Mouse (Mus musculus): ENCODE data around the gene Cnnm2. TPM values are rescaled to one million over a fixed set of nuclear protein-coding genes. Genes with fewer than 3 reads are reported as not detected.
A peak's percentile ranks its signal among the peaks of the same experiment; 100 is the strongest.

The Cnnm2 gene
- total and polyA plus RNA-seq, 3 experiments, result 4.0 to 10.7 TPM; not detected in 1

- Histone ChIP-seq H3K27me3 (ENCODE audit: control insufficient read depth in 1 of 2, insufficient read depth in 2 of 2, low read length in 2 of 2) (no peaks in the 10 kb centered on the region), H3K79me2 (ENCODE audit: control insufficient read depth, insufficient read depth, low read length, poor library complexity) (no peaks in the 10 kb centered on the region), H3K9ac (ENCODE audit: control insufficient read depth, low read depth, low read length, poor library complexity, severe bottlenecking) (peak overlapping the region; percentile 13), H3K4me1 (ENCODE audit: control insufficient read depth in 1 of 2, insufficient read depth in 2 of 2, low read length in 2 of 2) (peaks cover 14 to 31% of the 10 kb centered on the region in 2 experiments), H3K27ac (ENCODE audit: control insufficient read depth, low read depth, low read length) (peak overlapping the region; percentile 83), H3K9me3 (replicated peaks; ENCODE audit: insufficient read depth, low read length) (no peaks in the 10 kb centered on the region), H3K36me3 (ENCODE audit: control insufficient read depth in 1 of 2, insufficient read depth in 2 of 2, low read length in 2 of 2) (peaks cover 28% of the 10 kb centered on the region in 2 experiments), H3K4me3 (ENCODE audit: control insufficient read depth in 1 of 2, insufficient read depth in 1 of 2, low read depth in 2 of 2, low read length in 2 of 2) (peak overlapping the region in 1 of 2 experiments; percentile 5; a peak in 3 of 4 replicates)
- peak; percentile 97 for DNase-seq (ENCODE audit: low read depth, low spot score)
- TF ChIP-seq MAFK (IDR thresholded peaks at IDR 0.05; ENCODE audit: borderline replicate concordance, low read depth, low read length) (no peak; the same call in 1 of the 2 replicates), CTCF (IDR thresholded peaks at IDR 0.05 in 2 of 3, conservative IDR thresholded peaks at IDR 0.05 in 1 of 3; ENCODE audit: control insufficient read depth in 1 of 3, insufficient read depth in 1 of 3, low read depth in 2 of 3, low read length in 3 of 3, poor library complexity in 1 of 3, severe bottlenecking in 1 of 3) (no peak), POLR2AphosphoS2 (IDR thresholded peaks at IDR 0.05; ENCODE audit: low read length) (0 out of 2 replicates have a peak, but pooled peaks have one; percentile 55), KAT2A (conservative IDR thresholded peaks at IDR 0.05; ENCODE audit: low read depth, low read length) (no peak), ELF1 (IDR thresholded peaks at IDR 0.05; ENCODE audit: low read depth, low read length) (no peak), UBTF (IDR thresholded peaks at IDR 0.05; ENCODE audit: borderline replicate concordance, insufficient read depth, low read depth, low read length) (0 out of 2 replicates have a peak, but pooled peaks have one; percentile 80), USF2 (IDR thresholded peaks at IDR 0.05; ENCODE audit: borderline replicate concordance in 1 of 2, insufficient read depth in 1 of 2, low read depth in 1 of 2, low read length in 2 of 2) (no peak), POLR2AphosphoS5 (IDR thresholded peaks at IDR 0.05; ENCODE audit: borderline replicate concordance, low read depth, low read length) (no peak), E2F4 (IDR thresholded peaks at IDR 0.05; ENCODE audit: borderline replicate concordance, low read depth, low read length) (no peak), MEF2A (IDR thresholded peaks at IDR 0.05; ENCODE audit: extremely low read depth, insufficient replicate concordance, low read depth, low read length, poor library complexity, severe bottlenecking) (no peak), RCOR1 (IDR thresholded peaks at IDR 0.05; ENCODE audit: low read depth, low read length) (peak; percentile 89), ETS1 (IDR thresholded peaks at IDR 0.05; ENCODE audit: low read depth, low read length) (peak; percentile 95), JUND (IDR thresholded peaks at IDR 0.05; ENCODE audit: low read depth, low read length) (peak; percentile 81), TCF12 (IDR thresholded peaks at IDR 0.05; ENCODE audit: low read depth, low read length) (peak; percentile 98), MAZ (IDR thresholded peaks at IDR 0.05; ENCODE audit: low read depth, low read length) (no peak), GATA1 (IDR thresholded peaks at IDR 0.05; ENCODE audit: low read depth, low read length) (peak; percentile 97), MYB (IDR thresholded peaks at IDR 0.05; ENCODE audit: low read depth, low read length) (peak; percentile 89), NELFE (IDR thresholded peaks at IDR 0.05; ENCODE audit: low read depth, low read length) (no peak), ZNF384 (IDR thresholded peaks at IDR 0.05; ENCODE audit: low read depth, low read length) (0 out of 2 replicates have a peak, but pooled peaks have one; percentile 5), CHD1 (IDR thresholded peaks at IDR 0.05; ENCODE audit: low read depth, low read length) (no peak), MAX (IDR thresholded peaks at IDR 0.05; ENCODE audit: low read length) (peak; percentile 83), RAD21 (IDR thresholded peaks at IDR 0.05; ENCODE audit: low read depth, low read length) (no peak; the same call in 1 of the 2 replicates), HCFC1 (IDR thresholded peaks at IDR 0.05; ENCODE audit: low read depth, low read length) (peak; percentile 67; the same call in 1 of the 2 replicates), ZMIZ1 (IDR thresholded peaks at IDR 0.05; ENCODE audit: low read depth, low read length) (no peak), POLR2A (IDR thresholded peaks at IDR 0.05; ENCODE audit: control insufficient read depth in 1 of 2, insufficient read depth in 1 of 2, low read depth in 1 of 2, low read length in 2 of 2, poor library complexity in 1 of 2) (peak in 1 of 2 experiments; percentile 52; a peak in 1 of 4 replicates), EP300 (IDR thresholded peaks at IDR 0.05; ENCODE audit: low read depth in 1 of 2, low read length in 2 of 2) (peak; percentile 97 to 99), CHD2 (IDR thresholded peaks at IDR 0.05; ENCODE audit: low read length) (no peak), SMC3 (IDR thresholded peaks at IDR 0.05; ENCODE audit: low read depth, low read length) (no peak; the same call in 1 of the 2 replicates), BHLHE40 (IDR thresholded peaks at IDR 0.05; ENCODE audit: borderline replicate concordance, low read depth, low read length) (peak; percentile 35; the same call in 1 of the 2 replicates), TBP (IDR thresholded peaks at IDR 0.05; ENCODE audit: low read depth, low read length) (peak; percentile 88), ZKSCAN1 (IDR thresholded peaks at IDR 0.05; ENCODE audit: low read depth, low read length) (no peak), MXI1 (IDR thresholded peaks at IDR 0.05; ENCODE audit: low read depth, low read length) (peak; percentile 79; the same call in 1 of the 2 replicates), TAL1 (IDR thresholded peaks at IDR 0.05; ENCODE audit: low read length) (peak; percentile 98), SIN3A (IDR thresholded peaks at IDR 0.05; ENCODE audit: low read length) (peak; percentile 95), ZC3H11A (IDR thresholded peaks at IDR 0.05; ENCODE audit: low read depth, low read length) (no peak)
Observed at GRCm38 (mm10) chr19:46887811-46888527, 126.6 kb downstream of the Cnnm2 start.
